Comparison of ENCODE assay signal across 20 mouse cellular contexts in genomic region chr10:118129001-118129682, GRCm38 (mm10). TPM values are rescaled to one million over a fixed set of nuclear protein-coding genes. Genes with fewer than 3 reads are reported as not detected.
DNase-seq lines count a peak whose midpoint lies in the region; ATAC-seq and TF ChIP-seq lines count a peak whose summit lies in the region.
"Had no signal": no experiment of that assay in that cellular context is flagged by ENCODE, and none has a peak within 500 bp of the region (broad histone marks: within the 10 kb centered on the region; RNA-seq: fewer than 3 reads in every experiment).

No protein-coding gene starts in this region.

- TF ChIP-seq EP300 in heart, adult 2 months (IDR thresholded peaks at IDR 0.05; ENCODE audit: insufficient read depth, low read depth, low read length) = no peak
- no peak for TF ChIP-seq EP300 in liver, postnatal 0 days (IDR thresholded peaks at IDR 0.05; ENCODE audit: low read depth)

- intact Hi-C loops in heart, adult 2 months (cut with DNase I) = no loop called here

- H3K9me3 ChIP-seq in heart, embryonic 12.5 days (replicated peaks) = no peaks in the 10 kb centered on the region
- no peaks in the 10 kb centered on the region for H3K9me3 ChIP-seq in liver, postnatal 0 days (ENCODE audit: low read length)
- H3K9me3 ChIP-seq: forebrain, embryonic 10.5 days; hindbrain, embryonic 13.5 days had no signal

- ATAC-seq in heart, embryonic 12.5 days (ENCODE audit: insufficient number of reproducible peaks, low FRiP score) = no peak
- no peak; the same call in 1 of the 2 replicates for ATAC-seq in liver, postnatal 0 days
- ATAC-seq: activated CD4-positive, CD25-positive, alpha-beta regulatory T cell, adult 4 months; forebrain, postnatal 0 days; inflammation-experienced regulatory T-cells, adult 6 months had no signal

- H3K4me2 ChIP-seq in heart, embryonic 12.5 days = peak overlapping the region; percentile 15; the same call in 1 of the 2 replicates
- no peak overlapping the region for H3K4me2 ChIP-seq in liver, postnatal 0 days (ENCODE audit: low read depth, low read length)
- H3K4me2 ChIP-seq: hindbrain, embryonic 13.5 days; liver, embryonic 11.5 days had no signal

- no peaks in the 10 kb centered on the region for H3K36me3 ChIP-seq in heart, embryonic 12.5 days
- H3K36me3 ChIP-seq in heart, adult 2 months (ENCODE audit: control insufficient read depth, insufficient read depth, low read length) = no peaks in the 10 kb centered on the region
- no peaks in the 10 kb centered on the region for H3K36me3 ChIP-seq in liver, adult 2 months (ENCODE audit: control insufficient read depth, insufficient read depth, low read length)
- no peaks in the 10 kb centered on the region for H3K36me3 ChIP-seq in liver, postnatal 0 days (replicated peaks; ENCODE audit: insufficient read depth, low read length)
- H3K36me3 ChIP-seq: forebrain, embryonic 10.5 days; hindbrain, embryonic 13.5 days had no signal

- no peaks in the 10 kb centered on the region for H3K79me2 ChIP-seq in heart, adult 2 months (replicated peaks; ENCODE audit: control insufficient read depth, insufficient read depth, low read length)
- H3K79me2 ChIP-seq in liver, adult 2 months (ENCODE audit: control insufficient read depth, insufficient read depth, low read length) = no peaks in the 10 kb centered on the region

- no peak overlapping the region for H3K4me3 ChIP-seq in heart, embryonic 12.5 days
- no peak overlapping the region for H3K4me3 ChIP-seq in heart, adult 2 months
- no peak overlapping the region for H3K4me3 ChIP-seq in liver, adult 2 months (ENCODE audit: insufficient read depth, low read depth, low read length)
- no peak overlapping the region for H3K4me3 ChIP-seq in liver, postnatal 0 days (ENCODE audit: low read depth, low read length)
- H3K4me3 ChIP-seq: forebrain, embryonic 10.5 days; hindbrain, embryonic 13.5 days had no signal

- 54% methylated on average over 20 of the region's 20 CpGs for WGBS in heart, embryonic 12.5 days
- 56% methylated on average over 20 of the region's 20 CpGs for WGBS in heart, adult 2 months
- WGBS in liver, adult 2 months = 52% methylated on average over 20 of the region's 20 CpGs
- WGBS in liver, postnatal 0 days (ENCODE audit: insufficient replicate concordance) = 58% methylated on average over 20 of the region's 20 CpGs

- H3K4me1 ChIP-seq in heart, embryonic 12.5 days (replicated peaks) = no peaks in the 10 kb centered on the region
- H3K4me1 ChIP-seq in heart, adult 2 months (ENCODE audit: control insufficient read depth, insufficient read depth, low read length) = no peaks in the 10 kb centered on the region
- H3K4me1 ChIP-seq in liver, adult 2 months (ENCODE audit: control insufficient read depth, insufficient read depth, low read length) = no peaks in the 10 kb centered on the region
- H3K4me1 ChIP-seq in liver, postnatal 0 days (ENCODE audit: insufficient read depth) = no peaks in the 10 kb centered on the region
- H3K4me1 ChIP-seq: forebrain, embryonic 10.5 days; hindbrain, embryonic 13.5 days had no signal

- H3K27me3 ChIP-seq in heart, embryonic 12.5 days (replicated peaks) = peaks cover 9% of the 10 kb centered on the region
- H3K27me3 ChIP-seq in heart, adult 2 months (ENCODE audit: control insufficient read depth, insufficient read depth, low read length) = 0 out of 2 replicates have a peak, but pooled peaks cover 1% of the 10 kb centered on the region
- 0 out of 2 replicates have a peak, but pooled peaks cover 2% of the 10 kb centered on the region for H3K27me3 ChIP-seq in liver, adult 2 months (ENCODE audit: control insufficient read depth, insufficient read depth, low read length)
- no peaks in the 10 kb centered on the region for H3K27me3 ChIP-seq in liver, postnatal 0 days (ENCODE audit: insufficient read depth, low read length)

- no peak overlapping the region for H3K9ac ChIP-seq in heart, embryonic 12.5 days
- no peak overlapping the region for H3K9ac ChIP-seq in heart, adult 2 months (ENCODE audit: low read depth, low read length)
- no peak overlapping the region for H3K9ac ChIP-seq in liver, adult 2 months (ENCODE audit: low read depth, low read length)
- no peak overlapping the region for H3K9ac ChIP-seq in liver, postnatal 0 days (replicated peaks)
- H3K9ac ChIP-seq: forebrain, postnatal 0 days; hindbrain, embryonic 13.5 days had no signal

- no peak for DNase-seq in heart, adult 2 months
- peak; percentile 29 for DNase-seq in liver, adult 2 months (ENCODE audit: extremely low read depth, low read depth, low spot score)
- no peak for DNase-seq in liver, postnatal 0 days
- peak; percentile 21 for DNase-seq in kidney, postnatal 10 days
- no peak for DNase-seq in cerebellum, adult 9-11 months
- no peak for DNase-seq in gastrocnemius, adult 8-10 months (ENCODE audit: low spot score in 2 of 2)
- DNase-seq: adrenal gland, postnatal 10 days; B cell, adult 2 months; embryo, embryonic 11 days; forebrain, postnatal 0 days; heart, postnatal 10 days; layer of hippocampus, postnatal 36 days; lung, adult 2 months; right cerebral cortex, postnatal 25 days had no signal

- no peak for TF ChIP-seq POLR2A in heart, adult 2 months (IDR thresholded peaks at IDR 0.05; ENCODE audit: insufficient read depth, low read depth, low read length)
- TF ChIP-seq POLR2A in liver, adult 2 months (IDR thresholded peaks at IDR 0.05; ENCODE audit: extremely low read depth, insufficient read depth, low read length) = no peak

- TF ChIP-seq CTCF in heart, adult 2 months (IDR thresholded peaks at IDR 0.05) = no peak
- TF ChIP-seq CTCF in liver, adult 2 months (IDR thresholded peaks at IDR 0.05; ENCODE audit: low read depth, low read length) = no peak
- TF ChIP-seq CTCF in liver, postnatal 0 days (IDR thresholded peaks at IDR 0.05; ENCODE audit: low read depth) = no peak

- H3K27ac ChIP-seq in heart, embryonic 12.5 days (ENCODE audit: poor library complexity, severe bottlenecking) = no peak overlapping the region
- no peak overlapping the region for H3K27ac ChIP-seq in heart, adult 2 months
- H3K27ac ChIP-seq in liver, adult 2 months (replicated peaks; ENCODE audit: insufficient read depth, low read depth, low read length) = no peak overlapping the region
- no peak overlapping the region for H3K27ac ChIP-seq in liver, postnatal 0 days (ENCODE audit: low read depth)
- H3K27ac ChIP-seq: forebrain, embryonic 10.5 days; hindbrain, embryonic 13.5 days had no signal

RNA-seq across cellular contexts. Expression of gene Mdm1, which starts 12.5 kb away (rescaled TPM):
- 17.4 and 21.3 TPM in 2 replicates for polyA plus RNA-seq in heart, embryonic 12.5 days (2016; fragmentation: Nextera tagmentation; extraction: Ambion mirVana)
- total RNA-seq in heart, adult 2 months (2021) = 1 to 10 TPM; 3.9 to 4.0 TPM
- 3.3 and 5.9 TPM in 2 replicates for polyA plus RNA-seq in heart, adult 2 months (2012; rRNA removed)
- total RNA-seq in liver, adult 2 months (2014; rRNA removed) = 0.94 and 1.1 TPM in 2 replicates
- polyA plus RNA-seq in liver, adult 2 months (2012; rRNA removed) = 0.35 and 0.49 TPM in 2 replicates
- 4.3 and 4.7 TPM in 2 replicates for polyA plus RNA-seq in liver, postnatal 0 days (2015; fragmentation: Nextera tagmentation; extraction: Ambion mirVana)
- total RNA-seq in gastrocnemius, adult 8-10 months (2022) = 1 to 10 TPM; 1.1 to 1.8 (median 1.6) TPM

Comparison
In these comparisons a context has a peak if more than half of its experiments do, and no peak if none do; other contexts are left out.
1. DNase-seq: peak in liver, adult 2 months (single experiment) and kidney, postnatal 10 days (single experiment); none in heart, adult 2 months (0 of 2), liver, postnatal 0 days (single experiment), cerebellum, adult 9-11 months (single experiment) and gastrocnemius, adult 8-10 months (0 of 2).